ENCODE assay signal across 19 mouse cellular contexts in genomic region chr9:22047329-22047728, GRCm38 (mm10). TPM values are rescaled to one million over a fixed set of nuclear protein-coding genes. Genes with fewer than 3 reads are reported as not detected.
DNase-seq lines count a peak whose midpoint lies in the region; ATAC-seq and TF ChIP-seq lines count a peak whose summit lies in the region.
"Had no signal": no experiment of that assay in that cellular context is flagged by ENCODE, and none has a peak within 500 bp of the region (broad histone marks: within the 10 kb centered on the region; RNA-seq: fewer than 3 reads in every experiment).

No protein-coding gene starts in this region.

- H3K9ac ChIP-seq in forebrain, postnatal 0 days: no peak overlapping the region
- no peak overlapping the region; the same call in 1 of the 2 replicates for H3K9ac ChIP-seq in midbrain, embryonic 15.5 days
- H3K9ac ChIP-seq: embryonic facial prominence, embryonic 13.5 days had no signal

- peak overlapping the region; percentile 20; the same call in 1 of the 2 replicates for H3K27ac ChIP-seq in cerebellum, adult 2 months (ENCODE audit: insufficient read depth, low read length)
- H3K27ac ChIP-seq in forebrain, postnatal 0 days (ENCODE audit: low read depth, low read length): no peak overlapping the region
- no peak overlapping the region for H3K27ac ChIP-seq in midbrain, embryonic 15.5 days
- H3K27ac ChIP-seq: embryonic facial prominence, embryonic 13.5 days had no signal

- H3K4me1 ChIP-seq in cerebellum, adult 2 months (ENCODE audit: control insufficient read depth, insufficient read depth, low read length): peaks cover 31% of the 10 kb centered on the region
- H3K4me1 ChIP-seq in forebrain, postnatal 0 days (ENCODE audit: insufficient read depth): peaks cover 13% of the 10 kb centered on the region
- H3K4me1 ChIP-seq in midbrain, embryonic 15.5 days: peaks cover 40% of the 10 kb centered on the region

- no peaks in the 10 kb centered on the region for H3K27me3 ChIP-seq in cerebellum, adult 2 months (ENCODE audit: control insufficient read depth, insufficient read depth, low read length)
- H3K27me3 ChIP-seq in forebrain, postnatal 0 days (ENCODE audit: insufficient read depth, low read length): no peaks in the 10 kb centered on the region
- no peaks in the 10 kb centered on the region for H3K27me3 ChIP-seq in midbrain, embryonic 15.5 days (replicated peaks)

- no peaks in the 10 kb centered on the region for H3K9me3 ChIP-seq in forebrain, postnatal 0 days (ENCODE audit: low read length)
- H3K9me3 ChIP-seq in midbrain, embryonic 15.5 days: no peaks in the 10 kb centered on the region
- H3K9me3 ChIP-seq: embryonic facial prominence, embryonic 13.5 days had no signal

- H3K36me3 ChIP-seq in forebrain, postnatal 0 days (ENCODE audit: insufficient read depth): 0 out of 2 replicates have a peak, but pooled peaks cover 6% of the 10 kb centered on the region
- no peaks in the 10 kb centered on the region for H3K36me3 ChIP-seq in midbrain, embryonic 15.5 days (replicated peaks)
- H3K36me3 ChIP-seq: embryonic facial prominence, embryonic 13.5 days had no signal

- TF ChIP-seq CTCF in cerebellum, adult 2 months (IDR thresholded peaks at IDR 0.05; ENCODE audit: borderline replicate concordance, insufficient read depth, low read depth, low read length): no peak
- no peak for TF ChIP-seq CTCF in forebrain, postnatal 0 days (IDR thresholded peaks at IDR 0.05; ENCODE audit: low read depth)

- H3K4me3 ChIP-seq in cerebellum, adult 2 months (replicated peaks; ENCODE audit: insufficient read depth, low read depth, low read length): peak overlapping the region; percentile 51
- H3K4me3 ChIP-seq in forebrain, postnatal 0 days (ENCODE audit: low read depth, low read length): 0 out of 2 replicates have a peak overlapping the region, but pooled peaks have one; percentile 5
- no peak overlapping the region for H3K4me3 ChIP-seq in midbrain, embryonic 15.5 days
- H3K4me3 ChIP-seq: embryonic facial prominence, embryonic 13.5 days had no signal

- TF ChIP-seq POLR2A in cerebellum, adult 2 months (IDR thresholded peaks at IDR 0.05; ENCODE audit: borderline replicate concordance, insufficient read depth, low read length): no peak

- peak overlapping the region; percentile 79 for H3K4me2 ChIP-seq in forebrain, postnatal 0 days (ENCODE audit: low read depth)
- peak overlapping the region; percentile 17 for H3K4me2 ChIP-seq in midbrain, embryonic 15.5 days
- H3K4me2 ChIP-seq: embryonic facial prominence, embryonic 13.5 days; heart, embryonic 11.5 days; liver, embryonic 11.5 days had no signal

- DNase-seq in cerebellum, adult 2 months: peak; percentile 53 to 56
- no peak for DNase-seq in cerebellum, adult 11 months
- peak; percentile 42 for DNase-seq in NIH3T3 (ENCODE audit: low read depth)
- DNase-seq in forebrain, postnatal 0 days: no peak
- no peak for DNase-seq in adrenal gland, postnatal 4 days (ENCODE audit: low spot score in 2 of 2)
- DNase-seq in right cerebral cortex, adult 18-20 months: no peak
- DNase-seq in adrenal gland, postnatal 10 days: no peak
- DNase-seq: adrenal gland, postnatal 25 days; gastrocnemius, postnatal 25 days; right cerebral cortex, postnatal 25 days had no signal

- WGBS in cerebellum, adult 2 months: 17% methylated on average over 9 of the region's 9 CpGs
- WGBS in forebrain, postnatal 0 days: 60% methylated on average over 9 of the region's 9 CpGs
- 62% methylated on average over 9 of the region's 9 CpGs for whole genome bisulfite sequencing in midbrain, embryonic 15.5 days

- ATAC-seq in forebrain, postnatal 0 days: no peak
- ATAC-seq in midbrain, embryonic 15.5 days (replicated peaks): no peak

RNA-seq across cellular contexts. Expression of gene Elavl3, which starts 4.5 kb away (rescaled TPM):
- polyA plus RNA-seq in cerebellum, adult 2 months (2012; rRNA removed): 165 and 169 TPM in 2 replicates
- 159 and 191 TPM in 2 replicates for total RNA-seq in forebrain, postnatal 0 days (2014; rRNA removed)
- polyA plus RNA-seq in forebrain, postnatal 0 days (2015; fragmentation: Nextera tagmentation; extraction: Ambion mirVana): 51.3 and 74.7 TPM in 2 replicates
- polyA plus RNA-seq in midbrain, embryonic 15.5 days (2015; fragmentation: Nextera tagmentation; extraction: Ambion mirVana): 110 and 113 TPM in 2 replicates
- total RNA-seq in adrenal gland, postnatal 4 days (2021): 1 to 10 TPM; 7.0 to 9.5 TPM
- 1 to 10 TPM; 1.8 to 4.6 TPM for total RNA-seq in adrenal gland, postnatal 10 days (2021)
- total RNA-seq: megakaryocyte, adult 5-6 weeks; neutrophil, adult 5-6 weeks had no signal

RNA-seq across cellular contexts. Expression of gene Gm49318, which starts 23.7 kb away (rescaled TPM):
- polyA plus RNA-seq in cerebellum, adult 2 months (2012; rRNA removed): not detected in 2 replicates
- total RNA-seq in forebrain, postnatal 0 days (2014; rRNA removed): not detected in 2 replicates
- polyA plus RNA-seq in forebrain, postnatal 0 days (2015; fragmentation: Nextera tagmentation; extraction: Ambion mirVana): not detected in 2 replicates
- polyA plus RNA-seq in midbrain, embryonic 15.5 days (2015; fragmentation: Nextera tagmentation; extraction: Ambion mirVana): not detected in 2 replicates
- total RNA-seq in adrenal gland, postnatal 4 days (2021): not detected
- not detected for total RNA-seq in adrenal gland, postnatal 10 days (2021)
- total RNA-seq: adrenal gland, postnatal 25 days; gastrocnemius, postnatal 25 days; megakaryocyte, adult 5-6 weeks; neutrophil, adult 5-6 weeks had no signal
- polyA plus RNA-seq: embryonic facial prominence, embryonic 13.5 days; heart, embryonic 11.5 days; kidney, embryonic 14.5 days; liver, embryonic 11.5 days; lung, embryonic 16.5 days; urinary bladder, adult 2 months had no signal

RNA-seq across cellular contexts. Expression of gene Zfp653, which starts 23.8 kb away (rescaled TPM):
- 45.4 and 48.3 TPM in 2 replicates for polyA plus RNA-seq in cerebellum, adult 2 months (2012; rRNA removed)
- total RNA-seq in forebrain, postnatal 0 days (2014; rRNA removed): 31.0 and 32.3 TPM in 2 replicates
- 13.3 and 16.3 TPM in 2 replicates for polyA plus RNA-seq in forebrain, postnatal 0 days (2015; fragmentation: Nextera tagmentation; extraction: Ambion mirVana)
- 21.7 and 22.5 TPM in 2 replicates for polyA plus RNA-seq in midbrain, embryonic 15.5 days (2015; fragmentation: Nextera tagmentation; extraction: Ambion mirVana)
- total RNA-seq in adrenal gland, postnatal 4 days (2021): 10 to 100 TPM; 14.5 to 16.5 TPM
- 10 to 100 TPM in 1 of 2 experiments, 1 to 10 TPM in 1; 9.7 to 11.8 TPM for total RNA-seq in adrenal gland, postnatal 10 days (2021)

RNA-seq across cellular contexts. Expression of gene Ecsit, which starts 37.9 kb away (rescaled TPM):
- polyA plus RNA-seq in cerebellum, adult 2 months (2012; rRNA removed): 85.2 and 90.2 TPM in 2 replicates
- total RNA-seq in forebrain, postnatal 0 days (2014; rRNA removed): 55.2 and 59.2 TPM in 2 replicates
- 64.1 and 64.7 TPM in 2 replicates for polyA plus RNA-seq in forebrain, postnatal 0 days (2015; fragmentation: Nextera tagmentation; extraction: Ambion mirVana)
- polyA plus RNA-seq in midbrain, embryonic 15.5 days (2015; fragmentation: Nextera tagmentation; extraction: Ambion mirVana): 58.8 and 59.4 TPM in 2 replicates
- total RNA-seq in adrenal gland, postnatal 4 days (2021): 10 to 100 TPM; 37.4 to 39.2 TPM
- total RNA-seq in adrenal gland, postnatal 10 days (2021): 10 to 100 TPM; 70.8 to 78.5 TPM

RNA-seq across cellular contexts. Expression of gene Prkcsh, which starts 44.7 kb away (rescaled TPM):
- 91.3 and 95.3 TPM in 2 replicates for polyA plus RNA-seq in cerebellum, adult 2 months (2012; rRNA removed)
- 83.2 and 86.5 TPM in 2 replicates for total RNA-seq in forebrain, postnatal 0 days (2014; rRNA removed)
- polyA plus RNA-seq in forebrain, postnatal 0 days (2015; fragmentation: Nextera tagmentation; extraction: Ambion mirVana): 48.9 and 67.4 TPM in 2 replicates
- 94.6 and 103 TPM in 2 replicates for polyA plus RNA-seq in midbrain, embryonic 15.5 days (2015; fragmentation: Nextera tagmentation; extraction: Ambion mirVana)
- total RNA-seq in adrenal gland, postnatal 4 days (2021): 100 to 1,000 TPM; 148 to 155 TPM
- total RNA-seq in adrenal gland, postnatal 10 days (2021): 100 to 1,000 TPM; 116 to 119 TPM

Comparison
In these comparisons a context has a peak if more than half of its experiments do, and no peak if none do; other contexts are left out.
1. DNase-seq: peak in cerebellum, adult 2 months (2 of 2) and NIH3T3 (single experiment); none in cerebellum, adult 11 months (single experiment), forebrain, postnatal 0 days (single experiment), adrenal gland, postnatal 4 days (0 of 2), right cerebral cortex, adult 18-20 months (single experiment) and adrenal gland, postnatal 10 days (single experiment).
2. RNA of gene Elavl3, which starts 4.5 kb away (total RNA-seq): 159 to 191 TPM in forebrain, postnatal 0 days; 7.0 to 9.5 TPM in adrenal gland, postnatal 4 days and 1.8 to 4.6 TPM in adrenal gland, postnatal 10 days; every median in the first group is over 10 times any median in the second.